Mouse (Mus musculus) ES-Bruce4 (cell line): ENCODE results near the gene Smarcd1.

Experiments used
- CTCF ChIP-seq: IDR thresholded peaks from one replicate; pipeline ENCODE4 v1.8.1; 2011; ENCODE audit warnings: low read depth, low read length
- POLR2A ChIP-seq: IDR thresholded peaks from one replicate; pipeline ENCODE4 v1.8.1; 2011; ENCODE audit warnings: low read length; ENCODE audit not compliant: insufficient read depth

- TF ChIP-seq POLR2A, result no peak
- TF ChIP-seq CTCF, result no peak
Measured at GRCm38 (mm10) chr15:99731167-99731566, 29.2 kb downstream of the Smarcd1 start.
